Mouse (Mus musculus) liver, embryonic 14.5 days (tissue): Measurements from ENCODE around the gene Fhit. TPM values are rescaled to one million over a fixed set of nuclear protein-coding genes. Genes with fewer than 3 reads are reported as not detected.
"Not testable (repeated sequence)": the region's sequence is repeated elsewhere in the genome, so short reads cannot be mapped to it uniquely, and the experiment has no call there.

Source experiments
- ATAC-seq: fragments of 200-750 bp; cut with Nextera tagmentation; 2 replicates; pipeline ENCODE4 v1.8.0; 2017; ENCODE audit warnings: moderate number of reproducible peaks, mild to moderate bottlenecking, moderate library complexity; ENCODE audit not compliant: insufficient read depth
- DNase-seq, 3 experiments: peaks; one replicate each; pipeline ENCODE4 v3.0.0-alpha.2; 2012 to 2013; ENCODE audit warnings: low read depth in 3 of 3, low spot score in 3 of 3
- H3K27ac ChIP-seq: fragments of 300-500 bp; sonication (generic); 2 replicates; pipeline ENCODE4 v1.5.1; 2014; ENCODE audit warnings: moderate library complexity, mild to moderate bottlenecking, control low read depth, inconsistent platforms
- H3K27me3 ChIP-seq: fragments of 300-500 bp; sonication (generic); 2 replicates; pipeline ENCODE4 v1.6.1; 2014; ENCODE audit warnings: mild to moderate bottlenecking, low read length, moderate library complexity; ENCODE audit not compliant: control insufficient read depth, insufficient read depth
- H3K36me3 ChIP-seq: fragments of 300-500 bp; sonication (generic); replicated peaks from 2 replicates; pipeline ENCODE4 v1.6.1; 2014; ENCODE audit warnings: low read depth; ENCODE audit not compliant: control insufficient read depth, insufficient read depth
- H3K4me1 ChIP-seq, 2 experiments: fragments of 200-500 bp in 1 of 2; fragments of 300-500 bp in 1 of 2; sonication (generic) in 1 of 2; replicated peaks; 2 replicates each; pipeline ENCODE4 v1.6.1; 2012 to 2014; ENCODE audit warnings: antibody characterized with exemption in 1 of 2, inconsistent platforms in 1 of 2, low read length in 1 of 2; ENCODE audit not compliant: control insufficient read depth in 2 of 2, insufficient read depth in 2 of 2
- H3K4me2 ChIP-seq: fragments of 300-500 bp; sonication (generic); 2 replicates; pipeline ENCODE4 v1.6.1; 2014; ENCODE audit warnings: low read depth, mild to moderate bottlenecking, control low read depth, moderate library complexity
- H3K4me3 ChIP-seq, 2 experiments: fragments of 200-500 bp in 1 of 2; fragments of 300-500 bp in 1 of 2; sonication (generic) in 1 of 2; 2 replicates each; pipeline ENCODE4 v1.5.1; 2012 to 2014; ENCODE audit warnings: low read depth in 2 of 2, low read length in 2 of 2, mild to moderate bottlenecking in 2 of 2, control low read depth in 1 of 2, inconsistent platforms in 1 of 2, moderate library complexity in 1 of 2; ENCODE audit not compliant: insufficient read depth in 1 of 2
- H3K9ac ChIP-seq: fragments of 300-500 bp; sonication (generic); replicated peaks from 2 replicates; pipeline ENCODE4 v1.6.1; 2014; ENCODE audit warnings: mild to moderate bottlenecking, control low read depth, moderate library complexity
- H3K9me3 ChIP-seq: fragments of 300-500 bp; sonication (generic); 2 replicates; pipeline ENCODE4 v1.6.1; 2016; ENCODE audit warnings: low read length, mixed read lengths; ENCODE audit not compliant: control insufficient read depth
- CTCF ChIP-seq: IDR thresholded peaks from 2 replicates; pipeline ENCODE4 v1.5.1; 2016; ENCODE audit warnings: antibody characterized with exemption, low read depth, control low read depth
- EP300 ChIP-seq: IDR thresholded peaks from 2 replicates; pipeline ENCODE4 v1.6.1; 2016; ENCODE audit warnings: antibody characterized with exemption, low read depth
- WGBS: fragments of 180-500 bp; shearing (Covaris S2); extraction: QIAGEN DNeasy Blood & Tissue Kit; methylation state at CpG from one replicate; pipeline ENCODE4 v1.1.7; 2014; ENCODE audit not compliant: insufficient replicate concordance; 5-methylcytosine and 5-hydroxymethylcytosine counted together
- polyA plus RNA-seq, 2 experiments: library from polyadenylated mRNA; depleted of rRNA in 1 of 2; stranded (reverse) in 1 of 2; unstranded in 1 of 2; fragments of >200 nt; fragmentation: Nextera tagmentation in 1 of 2; extraction: Ambion mirVana in 1 of 2; gene quantifications; 2 replicates each; pipeline versions ENCODE4 v1.2.1 to v1.2.3; 2012 to 2014

Fhit gene
- polyA plus RNA-seq, 2 experiments: 1.4 to 1.9 TPM

- whole genome bisulfite sequencing: 13% methylated on average over 2 of the region's 2 CpGs
- ATAC-seq (no peak), DNase-seq (no peak)
- Histone ChIP-seq H3K36me3 (no peaks in the 10 kb centered on the region), H3K27me3 (no peaks in the 10 kb centered on the region), H3K4me1 (no peaks in the 10 kb centered on the region), H3K9ac (no peak overlapping the region), H3K27ac (no peak overlapping the region), H3K4me3 (no peak overlapping the region), H3K4me2 (no peak overlapping the region), H3K9me3 (no peaks in the 10 kb centered on the region)
- TF ChIP-seq CTCF: no peak
- no peak for TF ChIP-seq EP300
Measured at GRCm38 (mm10) chr14:9852041-9852440, 1309.8 kb downstream of the Fhit start.

GRCm38 (mm10) chr14:9832290-9832689, 1329.5 kb downstream of the Fhit start:
- TF ChIP-seq CTCF: no peak
- no peak for TF ChIP-seq EP300
- Histone ChIP-seq H3K9me3 (no peaks in the 10 kb centered on the region), H3K4me3 (no peak overlapping the region), H3K4me1 (no peaks in the 10 kb centered on the region), H3K36me3 (no peaks in the 10 kb centered on the region), H3K9ac (no peak overlapping the region), H3K27me3 (no peaks in the 10 kb centered on the region), H3K4me2 (no peak overlapping the region), H3K27ac (no peak overlapping the region)
- DNase-seq: no peak
- ATAC-seq: no peak

GRCm38 (mm10) chr14:9828699-9829240, 1333.1 kb downstream of the Fhit start:
- not testable (repeated sequence) for H3K27me3 ChIP-seq, H3K36me3 ChIP-seq, H3K9me3 ChIP-seq, H3K27ac ChIP-seq, H3K4me3 ChIP-seq, H3K9ac ChIP-seq, H3K4me1 ChIP-seq, DNase-seq, H3K4me2 ChIP-seq, ATAC-seq
- 26% methylated on average over 8 of the region's 8 CpGs for WGBS

GRCm38 (mm10) chr14:9815963-9816362, 1345.9 kb downstream of the Fhit start:
- TF ChIP-seq CTCF (no peak), EP300 (no peak)
- WGBS: 59% methylated on average over 4 of the region's 4 CpGs

GRCm38 (mm10) chr14:9811847-9812321, 1350.0 kb downstream of the Fhit start:
- no peaks in the 10 kb centered on the region for H3K4me1 ChIP-seq
- TF ChIP-seq CTCF: no peak
- no peak for TF ChIP-seq EP300

More at GRCm38 (mm10) chr14:9815963-9816362, 1345.9 kb downstream of the Fhit start:
- Histone ChIP-seq H3K27ac (no peak overlapping the region), H3K27me3 (no peaks in the 10 kb centered on the region), H3K36me3 (no peaks in the 10 kb centered on the region), H3K4me1 (no peaks in the 10 kb centered on the region), H3K9me3 (no peaks in the 10 kb centered on the region), H3K4me2 (no peak overlapping the region), H3K9ac (no peak overlapping the region), H3K4me3 (no peak overlapping the region)
- DNase-seq (no peak), ATAC-seq (no peak)

More at GRCm38 (mm10) chr14:9811847-9812321, 1350.0 kb downstream of the Fhit start:
- Histone ChIP-seq H3K36me3 (no peaks in the 10 kb centered on the region), H3K4me2 (no peak overlapping the region), H3K27me3 (no peaks in the 10 kb centered on the region), H3K27ac (no peak overlapping the region), H3K9ac (no peak overlapping the region), H3K4me3 (no peak overlapping the region), H3K9me3 (no peaks in the 10 kb centered on the region)
- no peak for DNase-seq
- no peak for ATAC-seq
- WGBS: 61% methylated on average over 9 of the region's 9 CpGs
